Mouse (Mus musculus) thymus, postnatal 36 days (tissue): ENCODE measurements around the gene Olfr532.
"Not testable (repeated sequence)": the region's sequence is repeated elsewhere in the genome, so short reads cannot be mapped to it uniquely, and the experiment has no call there.

Source experiments
- DNase-seq, 2 experiments: peaks; one replicate each; pipeline ENCODE4 v3.0.0; 2022; ENCODE audit warnings: mixed read lengths in 2 of 2

Olfr532 gene

GRCm38 (mm10) chr7:140421539-140421938 lies at the start of gene Olfr532:
TSS of gene Olfr532 (minus strand) at chr7:140421639.
- no peak for DNase-seq

- not testable (repeated sequence) for DNase-seq
Observed at GRCm38 (mm10) chr7:140463070-140463469, 41.6 kb upstream of the Olfr532 start, which contains the start of gene Olfr533. TSS of gene Olfr533 (plus strand) at chr7:140463370.

- DNase-seq = no peak
Observed at GRCm38 (mm10) chr7:140443141-140443540, 21.7 kb upstream of the Olfr532 start.

- DNase-seq = no peak
Observed at GRCm38 (mm10) chr7:140402818-140403217, 18.6 kb downstream of the Olfr532 start, which contains the start of gene Olfr531. TSS of gene Olfr531 (minus strand) at chr7:140402918.

GRCm38 (mm10) chr7:140376911-140377310 lies 44.5 kb downstream of the Olfr532 start:
- no peak for DNase-seq

- no peak for DNase-seq
Observed at GRCm38 (mm10) chr7:140376231-140376630, 45.2 kb downstream of the Olfr532 start, which contains the start of gene Olfr530. TSS of gene Olfr530 (minus strand) at chr7:140376331.

GRCm38 (mm10) chr7:140374300-140374699 lies 47.1 kb downstream of the Olfr532 start:
- DNase-seq = peak in 1 of 2 experiments; percentile 21
